Mouse (Mus musculus): ENCODE results near the gene Ndufs5.

The Ndufs5 gene

GRCm38 (mm10) chr4:123687025-123687781 lies 30.8 kb downstream of the Ndufs5 start:
- peak; percentile 51 to 56 for DNase-seq (ENCODE audit: low spot score in 2 of 2)

DNA sequence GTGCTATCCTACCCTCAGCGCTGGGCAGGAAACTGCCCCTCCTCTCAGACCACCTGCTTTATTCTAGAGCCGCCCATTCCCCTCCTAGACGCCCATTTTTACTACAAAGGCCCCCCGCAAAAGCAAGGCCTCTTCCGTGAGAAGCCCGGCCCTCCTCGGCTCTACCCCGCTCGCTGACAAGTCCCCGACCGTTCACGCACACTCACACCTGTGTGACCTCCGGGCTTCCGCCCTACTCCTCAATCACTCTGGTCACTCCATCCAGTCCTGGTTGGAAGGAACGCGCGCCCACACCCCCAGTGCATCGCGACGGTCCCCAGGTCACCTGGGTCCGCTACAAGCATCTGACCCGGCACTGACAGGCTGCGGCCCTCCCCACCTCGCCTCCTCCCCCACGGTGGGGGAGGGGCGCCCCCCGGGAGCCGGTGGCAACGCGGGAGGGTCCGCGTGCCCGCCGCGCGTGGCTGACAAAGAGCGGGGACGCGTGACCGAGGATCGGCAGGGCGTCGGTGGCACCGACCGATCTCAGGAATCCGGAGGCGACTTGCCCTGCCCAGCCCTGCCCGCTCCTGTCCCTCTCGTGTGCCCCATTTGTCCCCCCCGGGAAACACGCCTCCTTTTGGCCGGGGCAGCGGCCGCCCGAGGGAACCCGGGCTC lies 31.5 kb downstream of the Ndufs5 start:
- no peak for DNase-seq (ENCODE audit: low spot score in 2 of 2)

- no peak for DNase-seq (ENCODE audit: low spot score in 2 of 2)
Observed at GRCm38 (mm10) chr4:123685506-123686242, 32.3 kb downstream of the Ndufs5 start.

GRCm38 (mm10) chr4:123685046-123685445 lies 33.0 kb downstream of the Ndufs5 start:
- no peak for DNase-seq (ENCODE audit: low spot score in 2 of 2)

DNA sequence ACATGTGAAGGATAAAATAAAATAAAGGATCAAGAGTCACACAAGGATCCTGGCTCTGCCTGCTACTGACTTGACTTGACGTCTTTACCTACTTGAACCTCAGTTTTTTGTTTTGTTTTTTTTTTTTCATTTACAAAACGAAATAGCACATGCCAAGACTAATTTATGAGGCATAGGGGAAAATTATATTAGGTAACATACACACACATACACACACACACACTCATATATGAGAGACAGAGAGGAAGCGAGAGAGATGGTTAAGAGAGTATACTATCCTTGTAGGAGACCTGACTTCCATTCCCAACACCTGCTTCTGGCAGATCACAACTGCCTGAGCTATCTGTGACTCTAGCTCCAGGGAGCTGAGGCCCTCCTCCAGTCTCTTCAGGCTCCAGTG lies 33.7 kb downstream of the Ndufs5 start, which contains the start of gene Macf1:
Gene Macf1, minus strand, starts transcription at position 101 of the 400 bp plus-strand sequence.
- no peak for DNase-seq (ENCODE audit: low spot score in 2 of 2)

DNA sequence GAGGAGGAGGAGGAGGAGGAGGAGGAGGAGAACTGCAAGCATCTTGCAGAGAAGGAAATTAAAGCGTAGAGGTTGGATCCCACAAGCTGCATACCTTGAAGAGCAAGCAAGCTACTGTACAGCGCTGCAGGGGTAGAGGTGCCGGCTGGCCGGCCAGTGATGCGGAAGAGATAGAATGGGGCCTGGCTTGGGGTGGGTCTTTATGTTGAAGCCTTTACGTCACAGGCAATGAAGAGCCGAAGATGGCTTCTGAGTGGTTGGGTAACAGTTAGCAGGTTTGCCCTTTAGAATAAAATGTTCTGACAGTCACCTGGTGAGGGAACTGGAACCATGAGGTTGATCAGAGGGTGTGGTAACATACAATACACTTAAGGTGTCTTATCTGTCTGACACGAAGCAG lies 35.7 kb downstream of the Ndufs5 start:
- no peak for DNase-seq (ENCODE audit: low spot score in 2 of 2)

DNA sequence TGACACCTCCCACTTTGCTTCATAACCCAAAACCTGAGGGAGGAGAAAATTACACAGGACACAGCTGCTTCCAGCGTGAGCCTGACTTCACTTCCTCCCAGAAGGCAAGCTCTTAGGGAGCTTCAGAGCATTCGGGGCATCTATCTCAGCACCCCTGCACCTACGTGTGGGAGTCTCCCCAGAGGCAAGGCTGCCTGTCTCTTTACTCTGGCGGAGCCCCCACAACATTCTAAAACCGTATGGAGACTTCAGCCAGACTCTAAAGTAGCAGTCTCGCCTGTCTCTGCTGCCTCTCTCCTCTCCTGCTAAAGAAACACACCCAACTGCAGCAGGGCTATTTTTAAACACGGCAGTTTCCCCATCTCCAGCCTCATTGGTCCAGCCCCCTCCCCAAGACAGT lies 37.0 kb downstream of the Ndufs5 start:
- no peak for DNase-seq (ENCODE audit: low spot score in 2 of 2)

- no peak for DNase-seq (ENCODE audit: low spot score in 2 of 2)
Observed at GRCm38 (mm10) chr4:123677060-123677804, 40.8 kb downstream of the Ndufs5 start.

GRCm38 (mm10) chr4:123670598-123670997 lies 47.4 kb downstream of the Ndufs5 start:
- DNase-seq (ENCODE audit: low spot score in 2 of 2) = no peak

GRCm38 (mm10) chr4:123669696-123670095 lies 48.3 kb downstream of the Ndufs5 start:
- DNase-seq (ENCODE audit: low spot score in 2 of 2) = no peak

DNA sequence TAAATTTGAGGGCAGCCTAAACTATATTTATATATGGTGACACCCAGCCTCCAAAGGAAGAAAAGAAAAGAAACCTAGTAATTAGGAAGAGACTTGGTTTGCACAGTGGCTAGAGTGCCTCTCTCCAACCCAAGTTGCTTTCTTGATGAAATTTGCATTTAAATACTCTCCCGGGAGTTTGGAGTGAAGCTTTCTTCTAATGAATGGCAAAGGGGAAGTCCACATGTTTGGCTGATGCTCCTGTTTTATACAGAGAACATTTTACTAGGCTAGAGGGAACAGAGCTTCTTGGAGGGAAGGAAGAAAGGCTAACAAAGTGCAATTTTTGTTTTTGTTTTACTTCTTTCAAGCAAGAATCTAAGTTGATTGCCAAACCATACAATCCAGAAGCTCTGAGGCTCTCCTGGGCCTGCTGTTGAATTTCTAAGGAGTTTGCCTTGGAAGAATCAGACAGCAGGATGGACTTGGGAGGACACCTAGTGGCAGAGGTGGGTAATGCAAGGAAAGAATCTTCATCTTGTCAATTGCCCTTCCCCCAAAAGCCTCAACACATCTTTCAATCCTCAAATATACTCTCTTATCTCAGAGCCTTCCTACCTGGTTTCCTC lies 50.6 kb downstream of the Ndufs5 start:
- DNase-seq (ENCODE audit: low spot score in 2 of 2) = peak; percentile 46 to 85

DNA sequence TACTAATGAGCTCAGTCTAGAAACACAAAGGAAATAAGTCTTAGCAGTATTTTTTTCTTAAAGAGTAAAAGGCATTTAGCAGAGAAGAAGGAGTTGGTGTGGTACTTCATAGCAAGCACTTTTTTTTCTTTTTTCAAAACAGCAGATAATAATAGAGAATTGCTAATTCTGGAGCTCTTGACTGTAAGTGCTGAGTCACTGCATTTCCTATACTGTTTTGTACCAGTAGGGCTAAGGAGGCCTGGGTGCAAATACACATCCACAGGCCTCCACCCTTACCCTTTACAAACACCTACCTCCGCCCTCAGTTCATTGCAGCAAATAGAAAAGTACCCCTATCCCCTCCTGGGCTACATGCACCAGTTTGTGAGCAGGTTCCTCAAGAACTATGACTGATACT lies 51.5 kb downstream of the Ndufs5 start:
- no peak for DNase-seq (ENCODE audit: low spot score in 2 of 2)

GRCm38 (mm10) chr4:123665681-123666278 lies 52.2 kb downstream of the Ndufs5 start:
- no peak for DNase-seq (ENCODE audit: low spot score in 2 of 2)

- peak in 1 of 2 experiments; percentile 31 for DNase-seq (ENCODE audit: low spot score in 2 of 2)
Observed at GRCm38 (mm10) chr4:123664951-123665661, 52.9 kb downstream of the Ndufs5 start.

DNA sequence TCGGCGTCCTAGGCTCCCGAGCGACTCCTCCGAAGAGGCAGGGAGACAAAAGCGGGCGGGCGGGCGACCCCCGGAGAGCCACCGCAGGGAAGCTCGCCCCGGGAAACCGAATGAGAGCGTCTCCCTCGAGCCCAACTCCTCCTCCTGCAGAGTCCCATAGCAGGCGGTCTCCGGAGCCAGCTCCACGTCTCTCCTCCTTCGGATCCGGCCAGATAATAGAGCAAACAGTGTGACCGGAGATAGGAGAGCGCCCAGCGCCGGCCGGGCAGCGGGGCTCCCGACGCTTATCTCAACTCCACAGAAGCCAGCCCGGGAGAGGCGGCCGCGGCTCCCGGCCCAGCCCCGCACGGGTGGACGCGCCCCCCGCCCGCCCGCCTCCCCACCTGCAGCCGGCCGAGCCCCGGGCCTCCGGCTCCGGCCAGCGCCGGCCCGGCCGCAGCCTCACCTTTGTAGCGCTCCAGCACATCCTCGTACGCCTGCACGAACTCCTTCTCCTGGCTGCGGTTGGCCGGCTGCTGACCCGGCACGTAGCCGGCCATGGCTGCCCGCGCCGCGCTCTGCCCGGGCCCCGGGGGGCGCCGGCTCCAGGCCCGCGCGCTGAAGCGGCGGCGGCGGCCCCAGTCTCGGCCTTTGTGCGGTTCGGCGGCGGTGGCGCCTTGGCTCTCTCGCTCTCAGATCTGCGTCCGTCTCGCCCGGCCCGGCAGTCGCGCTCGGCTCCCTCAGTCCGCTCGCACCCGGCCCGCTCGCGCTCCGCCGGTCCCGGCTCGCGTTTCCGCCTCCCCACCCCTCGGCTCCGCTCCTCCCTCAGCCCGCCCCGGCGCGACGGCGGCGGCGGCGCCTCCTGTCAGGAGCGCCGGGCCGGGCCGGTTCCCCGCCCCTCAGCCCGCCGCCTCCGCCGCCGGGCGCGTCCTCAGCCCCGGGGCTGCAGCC lies 53.7 kb downstream of the Ndufs5 start:
- peak; percentile 73 to 76 for DNase-seq (ENCODE audit: low spot score in 2 of 2)

DNA sequence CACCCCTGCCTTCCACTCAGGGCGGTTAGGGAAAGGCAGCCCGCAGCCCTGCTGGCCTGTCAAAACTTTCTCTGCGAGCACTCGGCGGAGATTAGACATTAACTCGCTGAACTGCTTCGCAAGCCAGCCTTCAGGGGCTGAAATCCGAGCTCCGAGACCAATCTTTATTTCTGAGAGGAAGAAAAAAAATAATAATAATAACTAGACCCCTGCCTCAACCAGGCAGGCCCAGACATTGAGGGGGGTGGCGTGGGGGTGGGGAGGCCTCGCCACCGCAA lies 54.4 kb downstream of the Ndufs5 start:
- DNase-seq (ENCODE audit: low spot score in 2 of 2) = no peak

DNA sequence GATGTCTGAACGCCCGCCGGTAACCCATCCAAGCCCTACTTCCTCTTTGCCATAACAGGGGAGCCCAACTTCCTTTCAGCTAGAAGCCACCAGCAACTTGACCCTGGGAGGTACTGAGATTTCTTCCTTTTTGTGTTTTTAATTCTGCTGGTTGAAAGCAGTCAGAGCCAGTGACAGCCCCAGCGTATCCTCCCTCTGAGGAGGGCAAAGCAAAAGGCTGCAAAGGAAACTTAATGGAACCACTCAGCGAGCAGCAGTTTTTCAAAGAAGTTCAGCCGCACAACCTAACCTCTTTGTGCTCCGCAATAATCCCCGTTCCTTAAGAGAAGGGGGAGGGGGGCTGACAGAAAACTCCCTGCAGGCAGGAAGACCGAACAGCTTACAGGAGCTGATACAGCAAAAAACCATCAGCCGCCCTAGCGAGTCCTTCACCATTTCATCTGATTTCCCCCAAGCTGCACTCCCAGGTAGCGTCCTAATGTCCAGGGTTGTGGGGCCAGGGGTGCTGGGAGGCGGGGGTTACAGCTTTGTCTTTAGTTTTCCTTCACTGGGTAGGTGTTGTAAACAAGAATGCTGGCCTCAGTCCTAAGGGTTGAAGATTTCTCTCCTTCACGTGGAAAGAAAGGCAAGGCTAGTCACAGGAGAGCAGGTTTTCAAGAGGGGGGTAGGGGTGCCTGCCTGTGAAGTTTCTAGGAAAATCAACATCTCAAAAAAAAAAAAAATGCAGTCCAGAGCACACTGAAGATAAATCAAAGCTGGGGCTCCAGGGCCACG lies 54.9 kb downstream of the Ndufs5 start:
- DNase-seq (ENCODE audit: low spot score in 2 of 2) = peak in 1 of 2 experiments; percentile 19

Data from heart, adult 9 months (tissue).